Mouse (Mus musculus): ENCODE measurements around the gene Rsph1. TPM values are rescaled to one million over a fixed set of nuclear protein-coding genes. Genes with fewer than 3 reads are reported as not detected.

Gene Rsph1
- total and polyA plus RNA-seq, 2 experiments from 2014 or later, result 0.27 to 1.6 TPM

- TF ChIP-seq EP300 (IDR thresholded peaks at IDR 0.05; ENCODE audit: low read depth), result no peak
- no peak for TF ChIP-seq CTCF (IDR thresholded peaks at IDR 0.05; ENCODE audit: low read depth)
- H3K4me2 ChIP-seq (ENCODE audit: low read depth, low read length), result no peak overlapping the region
- 29% methylated on average over 5 of the region's 5 CpGs for WGBS
- peaks cover 4% of the 10 kb centered on the region; the same call in 1 of the 2 replicates for H3K9me3 ChIP-seq (replicated peaks; ENCODE audit: control insufficient read depth, low read length)
- no peaks in the 10 kb centered on the region for H3K36me3 ChIP-seq (replicated peaks; ENCODE audit: control insufficient read depth, insufficient read depth, low read length)
- no peak overlapping the region for H3K9ac ChIP-seq (replicated peaks; ENCODE audit: low read depth, low read length)
- H3K4me1 ChIP-seq (ENCODE audit: control insufficient read depth, insufficient read depth), result peaks cover 3% of the 10 kb centered on the region; the same call in 1 of the 2 replicates
- H3K27me3 ChIP-seq (ENCODE audit: control insufficient read depth, insufficient read depth, low read length), result no peaks in the 10 kb centered on the region
- no peak overlapping the region for H3K4me3 ChIP-seq (ENCODE audit: low read depth, low read length)
- ATAC-seq (ENCODE audit: insufficient read depth, low read depth) (no peak), DNase-seq (ENCODE audit: low spot score) (no peak)
- no peak overlapping the region for H3K27ac ChIP-seq (ENCODE audit: low read depth)
Measured at GRCm38 (mm10) chr17:31247144-31247543, 30.0 kb downstream of the Rsph1 start.

GRCm38 (mm10) chr17:31245321-31245720 is 31.9 kb downstream of the Rsph1 start:
- ATAC-seq (ENCODE audit: insufficient read depth, low read depth) (peak; percentile 95), DNase-seq (ENCODE audit: low spot score) (peak; percentile 73)
- H3K27ac ChIP-seq (ENCODE audit: low read depth), result peak overlapping the region; percentile 61
- peaks cover 4% of the 10 kb centered on the region; the same call in 1 of the 2 replicates for H3K9me3 ChIP-seq (replicated peaks; ENCODE audit: control insufficient read depth, low read length)
- 13% methylated on average over 5 of the region's 5 CpGs for WGBS
- H3K4me1 ChIP-seq (ENCODE audit: control insufficient read depth, insufficient read depth), result peaks cover 3% of the 10 kb centered on the region; the same call in 1 of the 2 replicates
- H3K4me3 ChIP-seq (ENCODE audit: low read depth, low read length), result no peak overlapping the region
- no peak overlapping the region for H3K9ac ChIP-seq (replicated peaks; ENCODE audit: low read depth, low read length)
- H3K36me3 ChIP-seq (replicated peaks; ENCODE audit: control insufficient read depth, insufficient read depth, low read length), result no peaks in the 10 kb centered on the region
- no peak overlapping the region for H3K4me2 ChIP-seq (ENCODE audit: low read depth, low read length)
- no peaks in the 10 kb centered on the region for H3K27me3 ChIP-seq (ENCODE audit: control insufficient read depth, insufficient read depth, low read length)
- TF ChIP-seq CTCF (IDR thresholded peaks at IDR 0.05; ENCODE audit: low read depth) (no peak), EP300 (IDR thresholded peaks at IDR 0.05; ENCODE audit: low read depth) (no peak)

GRCm38 (mm10) chr17:31242764-31243163 is 34.4 kb downstream of the Rsph1 start:
- no peak for DNase-seq (ENCODE audit: low spot score)
- TF ChIP-seq EP300 (IDR thresholded peaks at IDR 0.05; ENCODE audit: low read depth) (no peak), CTCF (IDR thresholded peaks at IDR 0.05; ENCODE audit: low read depth) (peak; percentile 29)
- H3K9ac ChIP-seq (replicated peaks; ENCODE audit: low read depth, low read length), result no peak overlapping the region
- H3K27ac ChIP-seq (ENCODE audit: low read depth), result no peak overlapping the region
- no peaks in the 10 kb centered on the region for H3K27me3 ChIP-seq (ENCODE audit: control insufficient read depth, insufficient read depth, low read length)
- H3K4me3 ChIP-seq (ENCODE audit: low read depth, low read length), result no peak overlapping the region
- H3K4me1 ChIP-seq (ENCODE audit: control insufficient read depth, insufficient read depth), result peaks cover 3% of the 10 kb centered on the region; the same call in 1 of the 2 replicates
- no peak for ATAC-seq (ENCODE audit: insufficient read depth, low read depth)
- H3K4me2 ChIP-seq (ENCODE audit: low read depth, low read length), result no peak overlapping the region
- 0% methylated on average over 1 of the region's 1 CpGs for WGBS
- no peaks in the 10 kb centered on the region for H3K36me3 ChIP-seq (replicated peaks; ENCODE audit: control insufficient read depth, insufficient read depth, low read length)
- H3K9me3 ChIP-seq (replicated peaks; ENCODE audit: control insufficient read depth, low read length), result peaks cover 4% of the 10 kb centered on the region; the same call in 1 of the 2 replicates

GRCm38 (mm10) chr17:31241156-31241555 is 36.0 kb downstream of the Rsph1 start:
- Histone ChIP-seq H3K27me3 (ENCODE audit: control insufficient read depth, insufficient read depth, low read length) (no peaks in the 10 kb centered on the region), H3K4me1 (ENCODE audit: control insufficient read depth, insufficient read depth) (peaks cover 3% of the 10 kb centered on the region; the same call in 1 of the 2 replicates), H3K36me3 (replicated peaks; ENCODE audit: control insufficient read depth, insufficient read depth, low read length) (no peaks in the 10 kb centered on the region), H3K27ac (ENCODE audit: low read depth) (no peak overlapping the region), H3K4me3 (ENCODE audit: low read depth, low read length) (no peak overlapping the region), H3K4me2 (ENCODE audit: low read depth, low read length) (no peak overlapping the region), H3K9ac (replicated peaks; ENCODE audit: low read depth, low read length) (no peak overlapping the region), H3K9me3 (replicated peaks; ENCODE audit: control insufficient read depth, low read length) (peaks cover 4% of the 10 kb centered on the region; the same call in 1 of the 2 replicates)
- DNase-seq (ENCODE audit: low spot score) (no peak), ATAC-seq (ENCODE audit: insufficient read depth, low read depth) (no peak)
- TF ChIP-seq EP300 (IDR thresholded peaks at IDR 0.05; ENCODE audit: low read depth) (no peak), CTCF (IDR thresholded peaks at IDR 0.05; ENCODE audit: low read depth) (no peak)
- WGBS, result 70% methylated on average over 8 of the region's 8 CpGs

- 63% methylated on average over 7 of the region's 7 CpGs for WGBS
- no peak overlapping the region for H3K9ac ChIP-seq (replicated peaks; ENCODE audit: low read depth, low read length)
- no peaks in the 10 kb centered on the region for H3K9me3 ChIP-seq (replicated peaks; ENCODE audit: control insufficient read depth, low read length)
- ATAC-seq (ENCODE audit: insufficient read depth, low read depth), result no peak
- no peak overlapping the region for H3K4me3 ChIP-seq (ENCODE audit: low read depth, low read length)
- no peak overlapping the region for H3K27ac ChIP-seq (ENCODE audit: low read depth)
- DNase-seq (ENCODE audit: low spot score), result no peak
- H3K36me3 ChIP-seq (replicated peaks; ENCODE audit: control insufficient read depth, insufficient read depth, low read length), result no peaks in the 10 kb centered on the region
- no peak overlapping the region for H3K4me2 ChIP-seq (ENCODE audit: low read depth, low read length)
- H3K4me1 ChIP-seq (ENCODE audit: control insufficient read depth, insufficient read depth), result no peaks in the 10 kb centered on the region
- H3K27me3 ChIP-seq (ENCODE audit: control insufficient read depth, insufficient read depth, low read length), result no peaks in the 10 kb centered on the region
- TF ChIP-seq EP300 (IDR thresholded peaks at IDR 0.05; ENCODE audit: low read depth) (no peak), CTCF (IDR thresholded peaks at IDR 0.05; ENCODE audit: low read depth) (no peak)
Measured at GRCm38 (mm10) chr17:31238234-31239020, 38.8 kb downstream of the Rsph1 start.
